Mouse (Mus musculus) spleen, postnatal 4 days (tissue): ENCODE data around the gene Slc25a5.

Experiments
- DNase-seq, 2 experiments: peaks; one replicate each; pipeline ENCODE4 v3.0.0; 2022; ENCODE audit warnings: low spot score in 2 of 2

Slc25a5 gene

GRCm38 (mm10) chrX:36799131-36799879 lies 3.9 kb downstream of the Slc25a5 start:
- DNase-seq: no peak

- DNase-seq: no peak
These were observed 7.7 kb downstream of the Slc25a5 start for GRCm38 (mm10) chrX:36803189-36803588.

GRCm38 (mm10) chrX:36804196-36804595 lies 8.7 kb downstream of the Slc25a5 start:
- no peak for DNase-seq

- no peak for DNase-seq
These were observed 10.2 kb downstream of the Slc25a5 start for GRCm38 (mm10) chrX:36805466-36806235.

GRCm38 (mm10) chrX:36807360-36808317 lies 12.2 kb downstream of the Slc25a5 start:
- peak; percentile 88 to 93 for DNase-seq

- no peak for DNase-seq
These were observed 12.8 kb downstream of the Slc25a5 start for GRCm38 (mm10) chrX:36808318-36808683.

- no peak for DNase-seq
These were observed 15.9 kb downstream of the Slc25a5 start for GRCm38 (mm10) chrX:36811377-36811776.

- DNase-seq: no peak
These were observed 18.8 kb downstream of the Slc25a5 start for GRCm38 (mm10) chrX:36814161-36814836.

- no peak for DNase-seq
These were observed 19.6 kb downstream of the Slc25a5 start for GRCm38 (mm10) chrX:36815022-36815421.

GRCm38 (mm10) chrX:36815439-36815838 lies 20.0 kb downstream of the Slc25a5 start:
- no peak for DNase-seq

GRCm38 (mm10) chrX:36816368-36816899 lies 21.0 kb downstream of the Slc25a5 start:
- no peak for DNase-seq

- no peak for DNase-seq
These were observed 21.5 kb downstream of the Slc25a5 start for GRCm38 (mm10) chrX:36816953-36817441.

GRCm38 (mm10) chrX:36819575-36819974 lies 24.1 kb downstream of the Slc25a5 start:
- DNase-seq: no peak

- peak; percentile 28 to 69 for DNase-seq
These were observed 24.8 kb downstream of the Slc25a5 start for GRCm38 (mm10) chrX:36820201-36820600.

- DNase-seq: no peak
These were observed 28.7 kb downstream of the Slc25a5 start for GRCm38 (mm10) chrX:36823932-36824711.

- DNase-seq: no peak
These were observed 29.6 kb downstream of the Slc25a5 start for GRCm38 (mm10) chrX:36825032-36825431.

GRCm38 (mm10) chrX:36826873-36827272 lies 31.4 kb downstream of the Slc25a5 start:
- DNase-seq: no peak

GRCm38 (mm10) chrX:36830271-36830670 lies 34.8 kb downstream of the Slc25a5 start:
- DNase-seq: no peak

- DNase-seq: no peak
These were observed 36.2 kb downstream of the Slc25a5 start for GRCm38 (mm10) chrX:36831632-36832031.
